Mouse (Mus musculus): ENCODE measurements around the gene Slc38a10. TPM values are rescaled to one million over a fixed set of nuclear protein-coding genes. Genes with fewer than 3 reads are reported as not detected.
A peak's percentile ranks its signal among the peaks of the same experiment; 100 is the strongest.

Gene Slc38a10
- total and polyA plus RNA-seq, 2 experiments from 2014 or later, result 65.9 to 139 TPM

- Histone ChIP-seq H3K9me3 (replicated peaks; ENCODE audit: control insufficient read depth, low read length) (no peaks in the 10 kb centered on the region), H3K36me3 (replicated peaks; ENCODE audit: control insufficient read depth, insufficient read depth, low read length) (peaks cover 55% of the 10 kb centered on the region), H3K27ac (ENCODE audit: low read depth) (no peak overlapping the region), H3K27me3 (ENCODE audit: control insufficient read depth, insufficient read depth, low read length) (no peaks in the 10 kb centered on the region), H3K4me3 (ENCODE audit: low read depth, low read length) (no peak overlapping the region), H3K9ac (replicated peaks; ENCODE audit: low read depth, low read length) (no peak overlapping the region), H3K4me2 (ENCODE audit: low read depth, low read length) (no peak overlapping the region), H3K4me1 (ENCODE audit: control insufficient read depth, insufficient read depth) (peaks cover 9% of the 10 kb centered on the region)
- WGBS, result 84% methylated on average over 13 of the region's 14 CpGs
- no peak for TF ChIP-seq CTCF (IDR thresholded peaks at IDR 0.05; ENCODE audit: low read depth)
- TF ChIP-seq EP300 (IDR thresholded peaks at IDR 0.05; ENCODE audit: low read depth), result no peak
- ATAC-seq (ENCODE audit: insufficient read depth, low read depth), result no peak
- DNase-seq (ENCODE audit: low spot score), result no peak
Observed at GRCm38 (mm10) chr11:120109558-120110210, 41.5 kb downstream of the Slc38a10 start.

- H3K27me3 ChIP-seq (ENCODE audit: control insufficient read depth, insufficient read depth, low read length), result no peaks in the 10 kb centered on the region
- H3K36me3 ChIP-seq (replicated peaks; ENCODE audit: control insufficient read depth, insufficient read depth, low read length), result peaks cover 52% of the 10 kb centered on the region
- TF ChIP-seq CTCF (IDR thresholded peaks at IDR 0.05; ENCODE audit: low read depth) (no peak), EP300 (IDR thresholded peaks at IDR 0.05; ENCODE audit: low read depth) (no peak)
- peaks cover 4% of the 10 kb centered on the region for H3K4me1 ChIP-seq (ENCODE audit: control insufficient read depth, insufficient read depth)
- H3K27ac ChIP-seq (ENCODE audit: low read depth), result no peak overlapping the region
- H3K4me2 ChIP-seq (ENCODE audit: low read depth, low read length), result no peak overlapping the region
- DNase-seq (ENCODE audit: low spot score) (no peak), ATAC-seq (ENCODE audit: insufficient read depth, low read depth) (no peak)
- 76% methylated on average over 9 of the region's 9 CpGs for WGBS
- H3K9me3 ChIP-seq (replicated peaks; ENCODE audit: control insufficient read depth, low read length), result no peaks in the 10 kb centered on the region
- no peak overlapping the region for H3K9ac ChIP-seq (replicated peaks; ENCODE audit: low read depth, low read length)
- no peak overlapping the region for H3K4me3 ChIP-seq (ENCODE audit: low read depth, low read length)
Observed at GRCm38 (mm10) chr11:120107796-120108195, 43.4 kb downstream of the Slc38a10 start.

- Histone ChIP-seq H3K4me2 (ENCODE audit: low read depth, low read length) (no peak overlapping the region), H3K27ac (ENCODE audit: low read depth) (no peak overlapping the region), H3K27me3 (ENCODE audit: control insufficient read depth, insufficient read depth, low read length) (no peaks in the 10 kb centered on the region), H3K36me3 (replicated peaks; ENCODE audit: control insufficient read depth, insufficient read depth, low read length) (peaks cover 49% of the 10 kb centered on the region), H3K9me3 (replicated peaks; ENCODE audit: control insufficient read depth, low read length) (no peaks in the 10 kb centered on the region), H3K9ac (replicated peaks; ENCODE audit: low read depth, low read length) (no peak overlapping the region), H3K4me1 (ENCODE audit: control insufficient read depth, insufficient read depth) (no peaks in the 10 kb centered on the region), H3K4me3 (ENCODE audit: low read depth, low read length) (no peak overlapping the region)
- ATAC-seq (ENCODE audit: insufficient read depth, low read depth) (no peak), DNase-seq (ENCODE audit: low spot score) (no peak)
- WGBS, result 89% methylated on average over 2 of the region's 2 CpGs
- TF ChIP-seq CTCF (IDR thresholded peaks at IDR 0.05; ENCODE audit: low read depth), result no peak
- no peak for TF ChIP-seq EP300 (IDR thresholded peaks at IDR 0.05; ENCODE audit: low read depth)
Observed at GRCm38 (mm10) chr11:120107026-120107425, 44.1 kb downstream of the Slc38a10 start.

GRCm38 (mm10) chr11:120103431-120103997 lies 47.6 kb downstream of the Slc38a10 start:
- Histone ChIP-seq H3K36me3 (replicated peaks; ENCODE audit: control insufficient read depth, insufficient read depth, low read length) (peaks cover 35% of the 10 kb centered on the region), H3K4me2 (ENCODE audit: low read depth, low read length) (no peak overlapping the region), H3K4me3 (ENCODE audit: low read depth, low read length) (no peak overlapping the region), H3K27me3 (ENCODE audit: control insufficient read depth, insufficient read depth, low read length) (no peaks in the 10 kb centered on the region), H3K9me3 (replicated peaks; ENCODE audit: control insufficient read depth, low read length) (no peaks in the 10 kb centered on the region), H3K4me1 (ENCODE audit: control insufficient read depth, insufficient read depth) (peaks cover 5% of the 10 kb centered on the region), H3K27ac (ENCODE audit: low read depth) (no peak overlapping the region), H3K9ac (replicated peaks; ENCODE audit: low read depth, low read length) (no peak overlapping the region)
- TF ChIP-seq EP300 (IDR thresholded peaks at IDR 0.05; ENCODE audit: low read depth), result no peak
- TF ChIP-seq CTCF (IDR thresholded peaks at IDR 0.05; ENCODE audit: low read depth), result no peak
- WGBS, result 79% methylated on average over 3 of the region's 3 CpGs
- DNase-seq (ENCODE audit: low spot score), result no peak
- ATAC-seq (ENCODE audit: insufficient read depth, low read depth), result no peak

- 3% methylated on average over 3 of the region's 3 CpGs for WGBS
- DNase-seq (ENCODE audit: low spot score), result peak; percentile 77
- TF ChIP-seq EP300 (IDR thresholded peaks at IDR 0.05; ENCODE audit: low read depth) (no peak), CTCF (IDR thresholded peaks at IDR 0.05; ENCODE audit: low read depth) (peak; percentile 92)
Observed at GRCm38 (mm10) chr11:120101036-120101435, 50.1 kb downstream of the Slc38a10 start.

More at GRCm38 (mm10) chr11:120101036-120101435, 50.1 kb downstream of the Slc38a10 start:
- Histone ChIP-seq H3K9ac (replicated peaks; ENCODE audit: low read depth, low read length) (no peak overlapping the region), H3K36me3 (replicated peaks; ENCODE audit: control insufficient read depth, insufficient read depth, low read length) (peaks cover 28% of the 10 kb centered on the region), H3K9me3 (replicated peaks; ENCODE audit: control insufficient read depth, low read length) (no peaks in the 10 kb centered on the region), H3K4me1 (ENCODE audit: control insufficient read depth, insufficient read depth) (peaks cover 13% of the 10 kb centered on the region), H3K4me2 (ENCODE audit: low read depth, low read length) (no peak overlapping the region), H3K27me3 (ENCODE audit: control insufficient read depth, insufficient read depth, low read length) (no peaks in the 10 kb centered on the region), H3K27ac (ENCODE audit: low read depth) (peak overlapping the region; percentile 56), H3K4me3 (ENCODE audit: low read depth, low read length) (no peak overlapping the region)
- ATAC-seq (ENCODE audit: insufficient read depth, low read depth), result no peak

Data from heart, postnatal 0 days (tissue).